9 mouse cellular contexts compared by ENCODE assay signal in genomic region chr14:51358111-51358982, GRCm38 (mm10). TPM values are rescaled to one million over a fixed set of nuclear protein-coding genes. Genes with fewer than 3 reads are reported as not detected.
DNase-seq lines count a peak whose midpoint lies in the region; ATAC-seq and TF ChIP-seq lines count a peak whose summit lies in the region.
"Had no signal": no experiment of that assay in that cellular context is flagged by ENCODE, and none has a peak within 500 bp of the region (broad histone marks: within the 10 kb centered on the region; RNA-seq: fewer than 3 reads in every experiment).

No protein-coding gene starts in this region.

- no peaks in the 10 kb centered on the region for H3K9me3 ChIP-seq in ES-E14 (ENCODE audit: control insufficient read depth, insufficient read depth, low read depth, low read length)
- H3K9me3 ChIP-seq in forebrain, embryonic 11.5 days (ENCODE audit: control insufficient read depth, low read length), result no peaks in the 10 kb centered on the region
- no peaks in the 10 kb centered on the region for H3K9me3 ChIP-seq in intestine, postnatal 0 days (ENCODE audit: control insufficient read depth)

- H3K79me2 ChIP-seq in liver, adult 2 months (ENCODE audit: control insufficient read depth, insufficient read depth, low read length), result no peaks in the 10 kb centered on the region

- peaks cover 3% of the 10 kb centered on the region; the same call in 1 of the 2 replicates for H3K27me3 ChIP-seq in forebrain, embryonic 11.5 days (ENCODE audit: control insufficient read depth, insufficient read depth, low read length)
- H3K27me3 ChIP-seq in intestine, postnatal 0 days (replicated peaks; ENCODE audit: control insufficient read depth, insufficient read depth, low read length), result peaks cover 7% of the 10 kb centered on the region; the same call in 1 of the 2 replicates
- peaks cover 5% of the 10 kb centered on the region; the same call in 1 of the 2 replicates for H3K27me3 ChIP-seq in liver, adult 2 months (ENCODE audit: control insufficient read depth, insufficient read depth, low read length)
- no peaks in the 10 kb centered on the region for H3K27me3 ChIP-seq in thymus, adult 2 months (ENCODE audit: control insufficient read depth, insufficient read depth, low read length)

- no peaks in the 10 kb centered on the region for H3K36me3 ChIP-seq in ES-E14 (ENCODE audit: control insufficient read depth, insufficient read depth, low read length, poor library complexity, severe bottlenecking)
- no peaks in the 10 kb centered on the region for H3K36me3 ChIP-seq in forebrain, embryonic 11.5 days (ENCODE audit: control insufficient read depth, insufficient read depth, low read length)
- H3K36me3 ChIP-seq in intestine, postnatal 0 days (ENCODE audit: control insufficient read depth, insufficient read depth), result no peaks in the 10 kb centered on the region
- no peaks in the 10 kb centered on the region for H3K36me3 ChIP-seq in liver, adult 2 months (ENCODE audit: control insufficient read depth, insufficient read depth, low read length)
- H3K36me3 ChIP-seq in thymus, adult 2 months (ENCODE audit: control insufficient read depth, insufficient read depth, low read length), result no peaks in the 10 kb centered on the region

- DNase-seq in cerebellum, postnatal 10 days, result peak; percentile 32 to 44
- no peak for DNase-seq in cerebellum, adult 11-12 months
- DNase-seq in ES-E14 (ENCODE audit: low read depth, low spot score), result no peak
- DNase-seq in forebrain, embryonic 11.5 days (ENCODE audit: low spot score), result peak; percentile 70
- no peak for DNase-seq in liver, adult 2 months (ENCODE audit: extremely low read depth, low read depth, low spot score)
- peak; percentile 62 for DNase-seq in right cerebral cortex, postnatal 14 days
- no peak for DNase-seq in thymus, adult 2 months

- WGBS in forebrain, embryonic 11.5 days, result 6% methylated on average over 64 of the region's 75 CpGs
- WGBS in intestine, postnatal 0 days, result 3% methylated on average over 67 of the region's 75 CpGs
- 4% methylated on average over 74 of the region's 75 CpGs for WGBS in liver, adult 2 months
- WGBS in thymus, adult 2 months, result 5% methylated on average over 74 of the region's 75 CpGs

- in situ Hi-C loops in ES-E14 (cut with MboI; ENCODE audit: low sequenced_read_pairs in 2 of 2, unreplicated experiment in 2 of 2), result no loop called here

- peak overlapping the region; percentile 64 for H3K4me2 ChIP-seq in forebrain, embryonic 11.5 days (ENCODE audit: low read depth, low read length, severe bottlenecking)
- H3K4me2 ChIP-seq in intestine, postnatal 0 days (replicated peaks; ENCODE audit: low read depth), result peak overlapping the region; percentile 76

- TF ChIP-seq CTCF in intestine, postnatal 0 days (IDR thresholded peaks at IDR 0.05; ENCODE audit: low read depth), result no peak
- no peak for TF ChIP-seq CTCF in liver, adult 2 months (IDR thresholded peaks at IDR 0.05; ENCODE audit: low read depth, low read length)
- no peak for TF ChIP-seq CTCF in thymus, adult 2 months (IDR thresholded peaks at IDR 0.05; ENCODE audit: borderline replicate concordance, control insufficient read depth, extremely low read depth, insufficient read depth, low read length, poor library complexity)

- 0 out of 2 replicates have a peak overlapping the region, but pooled peaks have one; percentile 32 for H3K9ac ChIP-seq in ES-E14 (ENCODE audit: insufficient read depth, low read depth, low read length, poor library complexity, severe bottlenecking)
- peak overlapping the region; percentile 59 for H3K9ac ChIP-seq in forebrain, embryonic 11.5 days (ENCODE audit: low read length)
- no peak overlapping the region for H3K9ac ChIP-seq in intestine, postnatal 0 days (ENCODE audit: low read depth, low read length)
- no peak overlapping the region for H3K9ac ChIP-seq in liver, adult 2 months (ENCODE audit: low read depth, low read length)

- ATAC-seq in forebrain, embryonic 11.5 days (replicated peaks; ENCODE audit: low FRiP score), result peak; percentile 85
- ATAC-seq in intestine, postnatal 0 days, result no peak

- H3K4me3 ChIP-seq in ES-E14 (ENCODE audit: insufficient read depth in 1 of 2, low read depth in 1 of 2, low read length in 2 of 2, poor library complexity in 1 of 2, severe bottlenecking in 1 of 2), result peak overlapping the region in 1 of 2 experiments; percentile 41; a peak in 1 of 4 replicates
- peak overlapping the region; percentile 42 for H3K4me3 ChIP-seq in forebrain, embryonic 11.5 days (ENCODE audit: low read depth, low read length)
- H3K4me3 ChIP-seq in intestine, postnatal 0 days (ENCODE audit: low read depth, low read length), result peak overlapping the region; percentile 40
- peak overlapping the region; percentile 7; the same call in 1 of the 2 replicates for H3K4me3 ChIP-seq in liver, adult 2 months (ENCODE audit: insufficient read depth, low read depth, low read length)
- no peak overlapping the region for H3K4me3 ChIP-seq in thymus, adult 2 months (ENCODE audit: control insufficient read depth, insufficient read depth, low read length)

- H3K27ac ChIP-seq in ES-E14 (ENCODE audit: insufficient read depth, low read depth, low read length, poor library complexity, severe bottlenecking), result no peak overlapping the region
- no peak overlapping the region for H3K27ac ChIP-seq in forebrain, embryonic 11.5 days (ENCODE audit: low read depth, low read length)
- H3K27ac ChIP-seq in intestine, postnatal 0 days (ENCODE audit: low read depth, low read length), result no peak overlapping the region
- no peak overlapping the region for H3K27ac ChIP-seq in liver, adult 2 months (replicated peaks; ENCODE audit: insufficient read depth, low read depth, low read length)
- no peak overlapping the region for H3K27ac ChIP-seq in thymus, adult 2 months (ENCODE audit: control insufficient read depth, insufficient read depth, low read length)

- TF ChIP-seq POLR2A in liver, adult 2 months (IDR thresholded peaks at IDR 0.05; ENCODE audit: extremely low read depth, insufficient read depth, low read length), result no peak
- no peak for TF ChIP-seq POLR2A in thymus, adult 2 months (IDR thresholded peaks at IDR 0.05; ENCODE audit: control insufficient read depth, extremely low read depth, insufficient read depth, low read length, poor library complexity)

- H3K4me1 ChIP-seq in ES-E14 (ENCODE audit: control insufficient read depth in 2 of 2, insufficient read depth in 2 of 2, low read length in 2 of 2, poor library complexity in 1 of 2), result no peaks in the 10 kb centered on the region
- no peaks in the 10 kb centered on the region for H3K4me1 ChIP-seq in forebrain, embryonic 11.5 days (replicated peaks; ENCODE audit: control insufficient read depth, insufficient read depth, low read length)
- H3K4me1 ChIP-seq in intestine, postnatal 0 days (replicated peaks; ENCODE audit: control insufficient read depth, insufficient read depth, low read length), result no peaks in the 10 kb centered on the region
- H3K4me1 ChIP-seq in liver, adult 2 months (ENCODE audit: control insufficient read depth, insufficient read depth, low read length), result no peaks in the 10 kb centered on the region
- no peaks in the 10 kb centered on the region for H3K4me1 ChIP-seq in thymus, adult 2 months (replicated peaks; ENCODE audit: control insufficient read depth, insufficient read depth, low read length)

TF ChIP-seq in ES-E14, 5 proteins besides CTCF, POLR2A, EP300 and RAD21:
- TF ChIP-seq ZC3H11A (IDR thresholded peaks at IDR 0.05; ENCODE audit: borderline replicate concordance, low read depth, low read length), result no peak
- TF ChIP-seq MAFK (IDR thresholded peaks at IDR 0.05; ENCODE audit: insufficient read depth, low read depth, low read length), result no peak
- no peak for TF ChIP-seq ZNF384 (IDR thresholded peaks at IDR 0.05; ENCODE audit: low read depth, low read length)
TF ChIP-seq in ES-E14: peak in this region for 0.

RNA-seq across cellular contexts. Expression of gene Gm7247, which starts 3.2 kb away (rescaled TPM):
- not detected in 2 replicates for total RNA-seq in ES-E14 (2012; rRNA removed)
- not detected in 2 replicates for polyA plus RNA-seq in forebrain, embryonic 11.5 days (2014; fragmentation: Nextera tagmentation; extraction: Ambion mirVana)
- not detected in 2 replicates for polyA plus RNA-seq in intestine, postnatal 0 days (2015; fragmentation: Nextera tagmentation; extraction: Ambion mirVana)
- not detected in 2 replicates for total RNA-seq in liver, adult 2 months (2014; rRNA removed)
- not detected in 2 replicates for polyA plus RNA-seq in liver, adult 2 months (2012; rRNA removed)
- not detected in 2 replicates for polyA plus RNA-seq in thymus, adult 2 months (2012; rRNA removed)
- polyA plus RNA-seq: C2C12 had no signal

RNA-seq across cellular contexts. Expression of gene Vmn2r88, which starts 52.3 kb away (rescaled TPM):
- total RNA-seq in ES-E14 (2012; rRNA removed), result not detected in 2 replicates
- not detected in 2 replicates for polyA plus RNA-seq in forebrain, embryonic 11.5 days (2014; fragmentation: Nextera tagmentation; extraction: Ambion mirVana)
- not detected in 2 replicates for polyA plus RNA-seq in intestine, postnatal 0 days (2015; fragmentation: Nextera tagmentation; extraction: Ambion mirVana)
- total RNA-seq in liver, adult 2 months (2014; rRNA removed), result not detected in 2 replicates
- polyA plus RNA-seq in liver, adult 2 months (2012; rRNA removed), result not detected in 2 replicates
- polyA plus RNA-seq in thymus, adult 2 months (2012; rRNA removed), result not detected in 2 replicates
- polyA plus RNA-seq: C2C12 had no signal

Comparison
In these comparisons a context has a peak if more than half of its experiments do, and no peak if none do; other contexts are left out.
1. DNase-seq: peak in cerebellum, postnatal 10 days (2 of 2), forebrain, embryonic 11.5 days (single experiment) and right cerebral cortex, postnatal 14 days (single experiment); none in cerebellum, adult 11-12 months (single experiment), ES-E14 (single experiment), liver, adult 2 months (single experiment) and thymus, adult 2 months (single experiment).
2. H3K9ac ChIP-seq: peak in ES-E14 (single experiment) and forebrain, embryonic 11.5 days (single experiment); none in intestine, postnatal 0 days (single experiment) and liver, adult 2 months (single experiment).